Mouse (Mus musculus): Measurements from ENCODE around the gene Rab24. TPM values are rescaled to one million over a fixed set of nuclear protein-coding genes. Genes with fewer than 3 reads are reported as not detected.

Rab24 gene
- polyA plus RNA-seq (2015; fragmentation: Nextera tagmentation; extraction: Ambion mirVana), result 79.7 and 85.3 TPM in 2 replicates

DNA sequence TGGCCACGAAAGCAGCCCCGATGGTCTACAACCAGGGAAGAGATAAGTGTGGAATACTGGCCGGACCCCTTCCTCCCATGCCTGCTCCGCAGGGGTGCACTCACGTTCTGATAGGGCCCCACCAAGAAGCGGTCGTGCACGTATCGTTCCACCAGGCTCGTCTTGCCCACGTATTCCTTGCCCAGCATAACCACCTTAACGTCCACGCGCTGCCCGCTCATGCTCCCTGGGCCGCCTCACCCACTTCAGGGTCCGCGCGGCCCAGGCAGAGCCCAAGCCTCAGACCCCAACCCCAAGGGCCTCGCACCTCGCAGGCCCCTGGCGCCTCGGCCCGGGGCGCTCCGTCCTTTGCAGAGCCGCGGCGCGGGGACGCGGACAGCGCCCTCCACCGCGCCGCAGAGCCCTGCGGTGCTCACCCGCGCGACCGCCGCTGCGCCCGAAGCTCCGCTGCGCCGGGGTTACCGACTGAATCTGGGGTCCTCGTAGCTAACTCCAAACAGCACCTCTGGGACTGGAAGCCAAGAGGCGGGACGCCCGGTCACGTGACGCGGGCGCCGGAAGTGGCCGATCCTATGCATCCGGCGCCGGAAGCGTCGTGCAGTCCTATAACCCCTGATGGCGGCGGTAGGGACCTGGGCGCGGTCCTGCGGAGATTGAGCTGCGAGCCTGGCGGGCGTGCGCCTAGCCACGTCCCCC lies at the start of gene Rab24:
Gene Rab24, minus strand, starts transcription at position 513 of the 696 bp plus-strand sequence.
- peak within 1 kb of the TSS; percentile 97 for H3K4me2 ChIP-seq (replicated peaks; ENCODE audit: low read depth)
- DNase-seq (ENCODE audit: low spot score) (peak; percentile 93), ATAC-seq (ENCODE audit: low FRiP score, low TSS enrichment) (peak; percentile 89)
- H3K4me1 ChIP-seq (replicated peaks; ENCODE audit: control insufficient read depth, insufficient read depth), result no peaks in the 10 kb centered on the region
- TF ChIP-seq EP300 (optimal IDR thresholded peaks at IDR 0.05), result no peak
- no peak for TF ChIP-seq CTCF (IDR thresholded peaks at IDR 0.05; ENCODE audit: low read depth)
- H3K27ac ChIP-seq (replicated peaks), result peak within 1 kb of the TSS; percentile 86
- under 1% methylated on average over 63 of the region's 73 CpGs for WGBS
- peak within 1 kb of the TSS; percentile 95 for H3K9ac ChIP-seq (ENCODE audit: low read length)
- peaks cover 19% of the 10 kb centered on the region for H3K36me3 ChIP-seq (ENCODE audit: control insufficient read depth, insufficient read depth, low read length)
- no peaks in the 10 kb centered on the region for H3K9me3 ChIP-seq (ENCODE audit: control insufficient read depth, low read length)
- no peaks in the 10 kb centered on the region for H3K27me3 ChIP-seq (ENCODE audit: control insufficient read depth, insufficient read depth, low read length)
- peak within 1 kb of the TSS; percentile 84 for H3K4me3 ChIP-seq (ENCODE audit: low read depth, low read length)

DNA sequence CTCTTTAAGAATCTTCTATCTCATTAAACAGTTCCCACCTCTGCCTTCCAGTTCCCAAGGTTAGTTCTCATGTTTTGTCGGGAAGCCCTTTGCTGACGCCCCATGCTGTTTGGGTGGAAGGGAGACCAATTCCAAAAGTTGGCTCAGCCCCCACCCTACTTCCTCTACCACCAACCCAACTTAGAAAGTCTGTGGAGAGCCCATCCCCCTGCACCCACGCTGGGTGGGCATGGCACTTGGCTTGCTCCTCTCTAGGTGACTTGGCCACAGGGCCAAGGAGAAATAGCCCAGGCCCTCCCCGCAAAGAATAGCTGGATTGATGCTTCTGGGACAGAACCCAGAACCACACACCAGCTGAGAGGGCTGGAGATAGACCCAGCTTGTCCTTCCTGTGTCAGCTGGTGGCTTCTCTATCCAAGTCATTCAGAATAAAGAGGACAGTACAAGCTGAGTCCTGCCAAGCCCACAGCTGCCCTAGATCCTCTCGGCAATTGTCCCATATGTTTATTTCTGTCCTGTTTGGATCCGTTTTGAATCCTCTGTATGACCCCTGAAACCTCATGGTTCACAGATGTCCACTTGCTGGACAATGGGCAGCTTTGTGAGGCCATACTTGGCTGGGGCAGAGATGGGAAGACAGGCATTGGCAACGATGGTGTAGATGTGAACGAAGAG lies 49.4 kb upstream of the Rab24 start:
- 60% methylated on average over 8 of the region's 8 CpGs for WGBS
- DNase-seq (ENCODE audit: low spot score), result no peak
- H3K9ac ChIP-seq (ENCODE audit: low read length), result no peak overlapping the region
- ATAC-seq (ENCODE audit: low FRiP score, low TSS enrichment), result no peak
- no peak overlapping the region for H3K4me3 ChIP-seq (ENCODE audit: low read depth, low read length)
- H3K4me1 ChIP-seq (replicated peaks; ENCODE audit: control insufficient read depth, insufficient read depth), result no peaks in the 10 kb centered on the region
- H3K4me2 ChIP-seq (replicated peaks; ENCODE audit: low read depth), result no peak overlapping the region
- H3K9me3 ChIP-seq (ENCODE audit: control insufficient read depth, low read length), result no peaks in the 10 kb centered on the region
- no peaks in the 10 kb centered on the region for H3K27me3 ChIP-seq (ENCODE audit: control insufficient read depth, insufficient read depth, low read length)
- no peaks in the 10 kb centered on the region for H3K36me3 ChIP-seq (ENCODE audit: control insufficient read depth, insufficient read depth, low read length)
- TF ChIP-seq EP300 (optimal IDR thresholded peaks at IDR 0.05) (no peak), CTCF (IDR thresholded peaks at IDR 0.05; ENCODE audit: low read depth) (no peak)
- no peak overlapping the region for H3K27ac ChIP-seq (replicated peaks)

DNA sequence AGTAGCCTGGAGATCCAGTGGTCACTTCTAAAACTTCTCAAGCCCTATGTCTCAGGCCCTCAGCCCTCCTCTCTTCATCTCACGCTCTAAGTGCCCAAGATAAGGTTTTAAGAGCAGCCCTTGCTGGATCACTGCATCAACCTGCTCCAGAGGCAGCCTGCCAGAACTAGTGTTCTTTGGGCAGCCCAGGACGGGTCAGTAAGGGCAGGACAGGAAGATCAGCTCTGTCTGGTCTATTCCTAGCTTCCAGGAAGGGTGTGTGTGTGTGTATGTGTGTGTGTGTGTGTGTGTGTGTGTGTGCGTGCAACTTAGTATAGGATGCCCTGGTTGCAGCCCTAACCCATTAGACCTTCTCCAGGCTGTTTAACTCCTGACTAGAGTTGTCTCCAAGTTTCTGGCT lies 48.5 kb upstream of the Rab24 start:
- H3K9ac ChIP-seq (ENCODE audit: low read length), result no peak overlapping the region
- H3K4me2 ChIP-seq (replicated peaks; ENCODE audit: low read depth), result 0 out of 2 replicates have a peak overlapping the region, but pooled peaks have one; percentile 5
- no peak overlapping the region for H3K4me3 ChIP-seq (ENCODE audit: low read depth, low read length)
- H3K36me3 ChIP-seq (ENCODE audit: control insufficient read depth, insufficient read depth, low read length), result no peaks in the 10 kb centered on the region
- 56% methylated on average over 3 of the region's 3 CpGs for WGBS
- DNase-seq (ENCODE audit: low spot score), result no peak
- no peak overlapping the region for H3K27ac ChIP-seq (replicated peaks)
- ATAC-seq (ENCODE audit: low FRiP score, low TSS enrichment), result no peak
- no peaks in the 10 kb centered on the region for H3K4me1 ChIP-seq (replicated peaks; ENCODE audit: control insufficient read depth, insufficient read depth)
- H3K27me3 ChIP-seq (ENCODE audit: control insufficient read depth, insufficient read depth, low read length), result no peaks in the 10 kb centered on the region
- H3K9me3 ChIP-seq (ENCODE audit: control insufficient read depth, low read length), result no peaks in the 10 kb centered on the region
- TF ChIP-seq CTCF (IDR thresholded peaks at IDR 0.05; ENCODE audit: low read depth), result no peak

DNA sequence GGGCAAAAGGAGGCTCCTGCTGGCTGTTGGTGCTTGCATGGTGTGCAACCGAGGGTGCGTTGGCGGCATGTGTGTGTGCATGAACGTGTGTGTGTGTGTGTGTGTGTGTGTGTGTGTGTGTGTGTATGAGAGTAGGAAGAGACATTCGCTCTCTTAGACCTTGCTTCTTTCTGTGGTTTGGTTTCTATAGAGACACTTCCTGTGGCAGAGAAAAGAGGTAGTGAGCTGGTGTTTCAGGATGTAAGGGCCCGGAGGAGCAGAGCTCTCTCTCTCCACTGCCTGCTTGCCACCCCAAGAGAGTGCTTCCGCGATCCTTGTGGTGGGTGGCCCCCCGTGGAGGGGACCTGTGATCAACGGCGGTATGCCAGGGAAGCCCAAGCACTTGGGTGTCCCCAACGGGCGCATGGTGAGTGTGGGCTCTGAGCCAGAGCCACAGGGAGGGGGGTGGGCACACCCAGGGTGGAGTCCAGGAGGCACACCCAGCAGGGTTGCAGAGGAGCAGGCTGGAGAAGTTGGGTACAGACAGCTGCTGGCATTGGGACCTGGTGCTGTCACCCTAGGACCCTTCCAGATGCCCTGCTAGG lies 47.9 kb upstream of the Rab24 start, which contains the start of gene Rgs14:
Gene Rgs14, plus strand, starts transcription at position 202 of the 584 bp plus-strand sequence.
- Histone ChIP-seq H3K9me3 (ENCODE audit: control insufficient read depth, low read length) (no peaks in the 10 kb centered on the region), H3K27ac (replicated peaks) (no peak within 1 kb of the TSS), H3K9ac (ENCODE audit: low read length) (no peak within 1 kb of the TSS), H3K4me1 (replicated peaks; ENCODE audit: control insufficient read depth, insufficient read depth) (no peaks in the 10 kb centered on the region), H3K36me3 (ENCODE audit: control insufficient read depth, insufficient read depth, low read length) (no peaks in the 10 kb centered on the region), H3K4me3 (ENCODE audit: low read depth, low read length) (no peak within 1 kb of the TSS), H3K27me3 (ENCODE audit: control insufficient read depth, insufficient read depth, low read length) (no peaks in the 10 kb centered on the region), H3K4me2 (replicated peaks; ENCODE audit: low read depth) (0 out of 2 replicates have a peak within 1 kb of the TSS, but pooled peaks have one; percentile 25)
- WGBS, result 43% methylated on average over 13 of the region's 13 CpGs
- ATAC-seq (ENCODE audit: low FRiP score, low TSS enrichment) (peak; percentile 35; the same call in 1 of the 2 replicates), DNase-seq (ENCODE audit: low spot score) (peak; percentile 26)
- TF ChIP-seq EP300 (optimal IDR thresholded peaks at IDR 0.05) (no peak), CTCF (IDR thresholded peaks at IDR 0.05; ENCODE audit: low read depth) (no peak)

DNA sequence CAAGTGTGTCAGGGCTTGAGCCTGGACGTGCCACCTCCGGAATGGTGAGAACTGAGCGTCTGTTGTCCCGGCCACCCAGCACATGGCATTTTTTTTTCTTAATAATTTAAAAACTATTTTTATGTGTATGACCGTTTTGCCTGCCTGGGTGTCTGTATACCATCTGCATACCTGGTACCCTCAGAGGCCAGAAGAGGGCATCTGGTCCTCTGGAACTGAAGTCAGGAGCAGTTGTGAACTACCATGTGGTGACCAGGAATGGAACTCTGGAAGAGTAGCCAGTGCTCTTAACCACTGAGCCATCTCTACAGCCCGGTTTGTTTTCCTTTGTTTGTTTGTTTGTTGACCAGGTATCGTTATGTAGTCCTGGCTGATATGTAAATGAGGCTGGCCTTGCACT lies 46.7 kb upstream of the Rab24 start:
- H3K4me1 ChIP-seq (replicated peaks; ENCODE audit: control insufficient read depth, insufficient read depth), result no peaks in the 10 kb centered on the region
- H3K4me3 ChIP-seq (ENCODE audit: low read depth, low read length), result no peak overlapping the region
- no peaks in the 10 kb centered on the region for H3K27me3 ChIP-seq (ENCODE audit: control insufficient read depth, insufficient read depth, low read length)
- no peaks in the 10 kb centered on the region for H3K9me3 ChIP-seq (ENCODE audit: control insufficient read depth, low read length)
- TF ChIP-seq CTCF (IDR thresholded peaks at IDR 0.05; ENCODE audit: low read depth) (peak; percentile 40), EP300 (optimal IDR thresholded peaks at IDR 0.05) (no peak)
- H3K27ac ChIP-seq (replicated peaks), result no peak overlapping the region
- WGBS, result 63% methylated on average over 7 of the region's 7 CpGs
- H3K36me3 ChIP-seq (ENCODE audit: control insufficient read depth, insufficient read depth, low read length), result no peaks in the 10 kb centered on the region
- H3K4me2 ChIP-seq (replicated peaks; ENCODE audit: low read depth), result no peak overlapping the region
- DNase-seq (ENCODE audit: low spot score), result no peak
- ATAC-seq (ENCODE audit: low FRiP score, low TSS enrichment), result no peak
- no peak overlapping the region for H3K9ac ChIP-seq (ENCODE audit: low read length)
